Mouse (Mus musculus): Measurements from ENCODE around the gene Drc3.

- TF ChIP-seq CTCF (IDR thresholded peaks at IDR 0.05; ENCODE audit: borderline replicate concordance, control insufficient read depth, extremely low read depth, insufficient read depth, low read length, poor library complexity), result no peak
- TF ChIP-seq POLR2A (IDR thresholded peaks at IDR 0.05; ENCODE audit: control insufficient read depth, extremely low read depth, insufficient read depth, low read length, poor library complexity), result no peak
These were observed 69.0 kb downstream of the Drc3 start for GRCm38 (mm10) chr11:60422046-60422668.
